Mouse (Mus musculus) mesoderm, embryonic 11.5 days (tissue): ENCODE results near the gene Ccdc57.
"Not testable (repeated sequence)": the region's sequence is repeated elsewhere in the genome, so short reads cannot be mapped to it uniquely, and the experiment has no call there.

Source experiments
- DNase-seq: peaks from one replicate; pipeline ENCODE4 v3.0.0-alpha.2; 2012; ENCODE audit warnings: low read depth, low spot score

Ccdc57 gene

DNA sequence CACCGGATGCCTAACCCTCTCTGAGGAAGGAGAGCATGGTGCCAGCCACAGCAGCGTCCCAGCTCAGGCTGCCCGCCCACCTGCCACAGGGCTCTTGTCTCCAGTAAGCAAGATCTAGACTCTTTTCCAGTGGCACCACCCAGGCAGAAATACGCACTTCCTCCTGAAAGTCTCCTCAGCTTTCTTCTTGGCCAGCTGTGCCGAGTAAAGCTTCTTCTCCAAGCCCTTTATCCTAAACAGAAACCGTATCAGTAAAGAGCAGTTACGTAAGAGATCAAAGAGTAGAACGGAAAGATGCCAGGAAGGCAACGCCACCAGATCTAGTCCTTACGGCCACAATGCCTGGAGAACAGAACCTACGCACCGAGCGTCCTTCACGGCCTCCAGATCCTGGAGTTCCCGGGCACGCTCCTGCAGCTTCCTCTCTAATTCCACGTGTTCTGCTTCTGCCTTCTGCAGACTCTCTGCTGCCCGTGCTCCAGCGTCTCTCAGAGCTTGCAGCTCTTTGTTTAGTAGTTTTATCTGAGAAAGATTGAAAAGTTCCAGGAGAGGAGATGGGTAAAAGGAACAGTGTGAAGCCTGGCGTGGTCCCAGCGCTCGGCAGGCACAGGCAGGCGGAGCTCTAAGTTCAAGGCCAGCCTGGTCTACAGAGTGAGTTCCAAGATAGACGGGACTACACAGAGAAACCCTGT, 29.4 kb downstream of the Ccdc57 start:
- DNase-seq, result no peak

- no peak for DNase-seq
Observed at GRCm38 (mm10) chr11:120902487-120903142, 30.1 kb downstream of the Ccdc57 start.

GRCm38 (mm10) chr11:120901729-120902486, 30.8 kb downstream of the Ccdc57 start:
- no peak for DNase-seq

GRCm38 (mm10) chr11:120900276-120901244, 32.1 kb downstream of the Ccdc57 start:
- no peak for DNase-seq

DNA sequence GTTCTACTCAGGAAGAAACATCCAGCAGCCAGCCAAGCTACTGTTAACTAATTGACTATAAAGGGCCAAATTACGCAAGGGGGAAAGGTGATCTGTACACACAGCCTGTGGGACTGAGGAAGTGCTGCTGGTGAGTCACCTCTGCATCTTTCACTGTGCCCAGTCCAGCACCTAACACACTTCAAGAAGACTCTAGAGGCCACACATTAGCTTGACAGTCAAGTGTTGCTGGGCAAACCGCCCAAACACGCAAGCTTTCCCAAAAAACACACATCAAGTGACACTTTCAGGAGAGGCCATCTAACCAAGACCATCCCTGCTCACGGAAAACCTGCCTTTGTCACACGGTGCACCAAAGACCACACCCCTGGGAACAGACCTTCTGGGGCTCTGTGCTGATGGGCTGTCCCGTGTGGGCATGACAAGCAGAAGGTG, 34.5 kb downstream of the Ccdc57 start:
- DNase-seq, result no peak

GRCm38 (mm10) chr11:120895441-120895840, 37.2 kb downstream of the Ccdc57 start:
- no peak for DNase-seq

- DNase-seq, result no peak
Observed at GRCm38 (mm10) chr11:120894397-120894796, 38.3 kb downstream of the Ccdc57 start.

DNA sequence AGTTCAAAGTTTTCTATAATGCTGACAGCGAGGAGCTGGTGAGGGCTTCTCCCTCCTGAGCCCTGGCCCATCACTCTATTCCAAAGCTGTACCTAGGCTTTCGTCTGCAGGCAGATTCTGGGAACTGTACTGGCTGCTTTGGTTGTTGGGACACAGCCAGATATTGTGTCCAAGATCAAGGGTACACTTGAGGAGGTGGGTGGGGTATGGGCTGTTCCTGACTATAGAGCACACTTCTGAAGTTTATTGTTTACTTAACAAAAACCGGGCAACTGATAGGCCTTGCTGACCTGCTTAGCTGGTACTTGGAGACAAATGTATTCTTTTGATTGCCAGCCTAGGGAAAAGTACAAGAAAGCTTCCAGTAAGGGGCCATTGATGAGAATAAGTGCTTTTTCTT, 43.5 kb downstream of the Ccdc57 start:
- no peak for DNase-seq

DNA sequence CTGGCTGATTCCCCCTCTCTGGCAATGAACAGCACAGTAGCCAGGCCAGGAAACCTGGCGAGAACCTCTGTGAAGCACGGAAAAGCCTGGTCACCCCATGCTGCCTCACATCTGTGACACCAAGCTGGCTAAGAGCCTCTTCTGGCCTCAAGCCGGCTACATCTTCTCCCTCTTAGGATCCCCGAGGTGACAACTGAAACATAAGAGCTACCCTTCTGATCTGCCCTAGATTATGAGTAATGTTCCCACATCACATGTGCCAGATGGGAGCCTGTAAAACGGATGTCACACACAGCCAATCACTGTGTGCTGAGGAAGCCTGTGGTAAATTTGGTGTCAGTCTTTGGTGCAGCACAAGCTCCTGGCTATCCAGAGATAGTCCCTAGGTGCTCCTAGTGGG, 44.0 kb downstream of the Ccdc57 start:
- DNase-seq, result no peak

DNA sequence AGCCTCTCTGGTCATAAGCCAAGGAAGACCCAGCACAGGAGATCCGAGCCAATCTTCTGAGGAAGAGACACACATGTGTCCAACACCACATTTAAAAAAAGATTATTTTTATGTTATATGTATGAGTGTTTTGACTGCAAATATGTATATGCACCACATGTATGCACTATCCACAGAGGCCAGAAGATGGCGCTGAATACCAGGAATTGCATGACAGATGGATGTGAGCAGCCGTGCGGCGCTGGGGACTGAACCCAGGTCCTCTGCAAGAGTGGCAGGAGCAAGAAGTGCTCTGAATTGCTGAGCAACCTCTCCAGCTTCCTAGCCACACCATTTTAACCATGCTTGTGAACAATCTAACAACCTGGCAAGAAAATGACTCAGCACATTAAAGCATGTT, 45.2 kb downstream of the Ccdc57 start:
- no peak for DNase-seq

DNA sequence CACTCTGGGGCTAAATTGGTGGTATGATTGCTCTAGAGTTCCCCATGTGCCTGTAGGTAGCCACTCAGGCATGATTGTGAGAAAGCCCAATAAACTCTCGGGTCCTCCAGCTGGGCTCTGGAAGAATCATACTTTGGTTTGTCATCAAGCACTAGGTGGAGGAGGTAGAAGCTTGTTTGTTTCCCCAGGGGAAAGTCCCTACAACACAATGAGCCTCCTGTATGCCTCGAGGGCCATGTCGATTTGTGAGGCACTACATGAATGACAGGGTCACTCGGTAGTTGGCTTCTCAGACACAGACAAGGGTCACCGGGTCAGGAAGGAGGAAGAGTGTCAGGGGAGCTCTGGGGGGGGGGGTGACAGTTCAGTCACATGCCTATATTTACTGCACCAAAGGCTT, 46.2 kb downstream of the Ccdc57 start:
- no peak for DNase-seq

GRCm38 (mm10) chr11:120883601-120884000, 49.1 kb downstream of the Ccdc57 start:
- no peak for DNase-seq

DNA sequence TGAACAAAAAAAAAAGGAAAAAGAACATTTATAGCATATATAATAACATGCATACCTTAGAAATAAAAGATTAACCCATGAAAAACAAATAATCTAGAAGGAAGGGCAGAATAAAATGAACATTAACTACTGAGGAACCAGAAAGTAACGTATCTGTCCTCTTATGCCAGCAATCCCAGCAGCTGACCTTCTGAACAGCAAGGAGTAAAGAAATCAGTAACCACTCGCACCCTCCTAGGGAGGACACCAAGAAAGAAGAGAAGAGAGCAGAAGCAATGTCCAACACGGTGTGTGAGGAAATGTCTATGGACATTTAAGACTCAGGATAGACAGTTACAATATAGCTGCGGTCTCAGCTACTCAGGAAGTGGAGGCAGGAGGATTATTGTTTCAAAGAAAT, 49.7 kb downstream of the Ccdc57 start:
- DNase-seq, result no peak

GRCm38 (mm10) chr11:120873206-120873605, 59.5 kb downstream of the Ccdc57 start:
- no peak for DNase-seq

GRCm38 (mm10) chr11:120871521-120871920, 61.2 kb downstream of the Ccdc57 start:
- no peak for DNase-seq

GRCm38 (mm10) chr11:120865816-120866215, 66.9 kb downstream of the Ccdc57 start:
- DNase-seq, result no peak

GRCm38 (mm10) chr11:120862819-120863218, 69.9 kb downstream of the Ccdc57 start:
- DNase-seq, result no peak

DNA sequence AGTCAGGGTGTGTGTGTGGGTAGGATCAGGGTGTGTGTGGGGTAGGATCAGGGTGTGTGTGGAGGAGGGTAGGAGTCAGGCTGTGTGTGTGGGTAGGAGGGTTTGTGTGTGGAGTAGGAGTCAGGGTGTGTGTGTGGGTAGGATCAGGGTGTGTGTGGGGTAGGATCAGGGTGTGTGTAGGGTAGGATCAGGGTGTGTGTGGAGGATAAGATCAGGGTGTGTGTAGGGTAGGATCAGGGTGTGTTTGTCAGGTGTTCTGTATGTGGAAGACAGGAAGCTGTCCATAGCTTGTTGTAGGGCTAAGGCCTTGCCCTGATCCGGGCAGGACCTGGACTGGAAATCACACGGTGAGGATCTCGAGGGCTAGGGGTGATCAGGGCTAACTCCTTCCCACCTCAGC, 76.7 kb downstream of the Ccdc57 start:
- not testable (repeated sequence) for DNase-seq

DNA sequence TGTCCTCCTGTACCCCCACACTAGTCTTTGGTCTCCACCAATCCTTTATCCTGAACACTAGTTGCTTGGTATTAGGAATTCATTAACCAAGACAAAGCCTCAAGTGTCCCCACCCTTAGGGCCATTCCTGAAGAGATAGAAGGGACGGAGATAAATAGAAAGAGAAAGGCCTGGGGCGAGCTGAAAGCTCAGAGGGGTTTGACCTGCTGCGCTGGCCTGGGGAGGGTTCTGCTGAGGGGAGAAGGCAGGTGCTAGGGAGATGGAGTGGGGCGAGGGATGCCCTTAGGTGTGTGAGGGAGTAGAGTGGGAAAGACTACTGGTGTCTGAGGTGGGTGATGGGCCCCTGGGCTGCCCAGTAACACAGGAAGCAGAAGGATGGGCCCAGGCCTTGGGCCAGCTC, 78.9 kb downstream of the Ccdc57 start:
- DNase-seq, result no peak

GRCm38 (mm10) chr11:120853158-120853557, 79.5 kb downstream of the Ccdc57 start:
- DNase-seq, result no peak
